Mouse (Mus musculus) lung, adult 2 months (tissue): ENCODE measurements around the gene Gkap1. TPM values are rescaled to one million over a fixed set of nuclear protein-coding genes. Genes with fewer than 3 reads are reported as not detected.

Experiments
- DNase-seq: peaks from one replicate; pipeline ENCODE4 v3.0.0; 2022
- H3K4me1 ChIP-seq: fragments of 200-500 bp; 2 replicates; pipeline ENCODE4 v1.6.1; 2011; ENCODE audit warnings: low read length; ENCODE audit not compliant: control insufficient read depth, insufficient read depth
- H3K4me3 ChIP-seq: fragments of 200-500 bp; replicated peaks from 2 replicates; pipeline ENCODE3; 2011; ENCODE audit warnings: low read depth, mild to moderate bottlenecking, control low read depth, low read length; ENCODE audit errors: extremely low read depth
- CTCF ChIP-seq: fragments of 200-500 bp; IDR thresholded peaks from 2 replicates; pipeline ENCODE4 v1.5.1; 2011; ENCODE audit warnings: mild to moderate bottlenecking, low read length, control low read depth; ENCODE audit not compliant: insufficient read depth
- POLR2A ChIP-seq: fragments of 200-500 bp; IDR thresholded peaks from 2 replicates; pipeline ENCODE4 v1.6.1; 2011; ENCODE audit warnings: low read depth, mild to moderate bottlenecking, control low read depth, low read length, borderline replicate concordance; ENCODE audit errors: extremely low read depth
- WGBS: fragments of 180-500 bp; shearing (Covaris S2); methylation state at CpG from one replicate; pipeline ENCODE4 v1.1.7; 2018; 5-methylcytosine and 5-hydroxymethylcytosine counted together
- polyA plus RNA-seq: library from polyadenylated mRNA; depleted of rRNA; stranded (reverse); fragments of >200 nt; gene quantifications from 2 replicates; pipeline ENCODE4 v1.2.3, GENCODE M21; 2012

Gene Gkap1
- polyA plus RNA-seq, 1 experiment, result 6.0 TPM

DNA sequence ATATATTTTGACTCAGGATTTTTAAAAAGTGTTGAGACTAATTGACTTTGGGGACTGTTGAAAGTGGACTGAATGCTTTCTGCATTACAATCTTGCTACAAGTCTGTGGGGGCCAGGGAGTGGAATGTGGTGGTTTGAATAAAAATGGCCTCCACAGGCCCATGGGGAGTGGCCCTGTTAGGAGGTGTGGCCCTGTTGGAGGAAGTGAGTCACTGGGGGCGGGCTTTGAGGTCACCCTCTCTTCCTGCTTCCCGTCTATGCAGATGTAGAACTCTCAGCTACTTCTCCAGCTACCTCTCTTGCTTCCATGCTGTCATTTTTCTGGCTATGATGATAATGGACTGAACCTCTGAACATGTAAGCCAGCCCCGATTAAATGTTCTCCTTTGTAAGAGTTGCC, 23.3 kb upstream of the Gkap1 start:
- TF ChIP-seq POLR2A (no peak), CTCF (no peak)
- DNase-seq, result no peak
- no peaks in the 10 kb centered on the region for H3K4me1 ChIP-seq
- H3K4me3 ChIP-seq, result no peak overlapping the region
- 79% methylated on average over 3 of the region's 3 CpGs for WGBS

DNA sequence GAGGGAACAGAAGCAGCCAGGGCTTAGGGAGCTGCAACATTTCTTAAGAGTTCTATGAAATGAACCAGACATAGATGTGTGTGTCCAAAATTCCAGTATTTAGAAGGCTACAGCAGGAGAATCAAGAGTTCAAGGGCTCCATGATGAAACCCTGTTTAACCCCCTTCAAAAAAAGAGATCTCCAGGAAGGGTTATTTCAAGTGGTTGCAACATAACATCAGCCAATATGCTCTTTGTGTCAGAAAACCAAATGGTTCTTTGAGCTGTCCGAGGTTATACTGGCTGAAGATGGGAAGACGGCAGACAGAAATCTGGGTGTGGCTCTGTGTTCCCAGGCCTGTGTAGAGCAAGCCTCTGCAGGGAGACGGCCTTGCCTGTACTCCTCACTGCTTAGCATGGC, 20.1 kb upstream of the Gkap1 start:
- Histone ChIP-seq H3K4me1 (no peaks in the 10 kb centered on the region), H3K4me3 (no peak overlapping the region)
- 75% methylated on average over 3 of the region's 3 CpGs for WGBS
- no peak for TF ChIP-seq POLR2A
- no peak for TF ChIP-seq CTCF
- no peak for DNase-seq

DNA sequence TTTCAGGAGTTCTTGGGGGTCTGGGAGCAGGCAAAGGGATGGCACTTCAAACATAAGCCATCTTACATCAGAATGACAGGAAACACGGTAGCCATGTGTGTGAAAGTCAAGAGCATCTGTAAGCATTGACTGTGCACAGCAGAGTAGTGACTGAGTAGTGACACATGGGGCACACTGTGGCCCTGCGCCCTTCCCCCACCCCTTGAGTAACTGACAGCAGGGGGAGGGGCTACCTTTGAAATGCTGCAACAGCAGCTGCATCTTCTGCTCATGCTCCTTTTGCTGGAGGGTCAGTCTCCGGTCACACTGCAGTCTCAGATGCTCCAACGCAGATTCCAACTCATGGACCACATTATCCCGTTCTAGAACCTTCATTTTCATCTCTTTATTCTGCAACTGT, 17.3 kb upstream of the Gkap1 start:
- 41% methylated on average over 5 of the region's 5 CpGs for WGBS
- no peak for DNase-seq
- TF ChIP-seq POLR2A (no peak), CTCF (no peak)
- no peak overlapping the region for H3K4me3 ChIP-seq
- H3K4me1 ChIP-seq, result no peaks in the 10 kb centered on the region

DNA sequence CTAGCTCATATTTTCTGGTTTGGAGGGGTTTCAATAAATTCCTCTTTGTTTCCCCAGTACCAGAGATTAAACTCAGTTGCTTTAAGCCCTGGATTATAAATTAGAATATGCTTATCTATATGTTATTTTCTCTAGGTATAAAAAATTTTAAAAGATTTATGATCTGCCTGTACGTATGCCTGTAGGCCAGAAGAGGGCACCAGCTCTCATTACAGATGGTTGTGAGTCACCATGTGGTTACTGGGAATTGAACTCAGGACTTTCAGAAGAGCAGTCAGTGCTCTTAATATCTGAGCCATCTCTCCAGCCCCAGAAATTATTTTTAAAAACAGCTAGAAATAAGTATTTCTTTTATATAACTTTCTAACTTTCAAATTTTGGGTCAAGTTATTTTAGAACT, 13.8 kb upstream of the Gkap1 start:
- Histone ChIP-seq H3K4me3 (no peak overlapping the region), H3K4me1 (no peaks in the 10 kb centered on the region)
- TF ChIP-seq CTCF (no peak), POLR2A (no peak)
- DNase-seq, result no peak
- 85% methylated on average over 1 of the region's 1 CpGs for WGBS

DNA sequence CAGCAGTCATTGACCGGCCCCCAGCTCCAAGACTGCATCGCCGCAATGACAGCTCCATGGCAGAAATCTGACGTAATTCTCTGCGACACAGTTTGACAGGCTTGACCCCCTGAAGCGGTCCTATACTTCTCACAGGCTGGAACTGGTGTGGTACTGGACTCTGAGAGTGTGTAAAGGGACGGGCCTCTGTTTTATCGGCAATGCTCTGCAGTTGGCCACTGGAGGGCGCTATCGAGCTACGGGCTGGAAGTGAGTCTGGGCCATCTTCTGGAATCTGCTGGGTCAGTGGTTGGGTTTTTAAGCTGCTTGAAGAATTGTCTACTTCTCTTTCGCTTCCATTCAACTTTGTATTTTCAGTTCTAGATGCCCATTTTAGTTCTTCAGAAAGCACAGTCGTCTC, 12.3 kb upstream of the Gkap1 start:
- DNase-seq, result peak; percentile 83
- WGBS, result 15% methylated on average over 13 of the region's 13 CpGs

DNA sequence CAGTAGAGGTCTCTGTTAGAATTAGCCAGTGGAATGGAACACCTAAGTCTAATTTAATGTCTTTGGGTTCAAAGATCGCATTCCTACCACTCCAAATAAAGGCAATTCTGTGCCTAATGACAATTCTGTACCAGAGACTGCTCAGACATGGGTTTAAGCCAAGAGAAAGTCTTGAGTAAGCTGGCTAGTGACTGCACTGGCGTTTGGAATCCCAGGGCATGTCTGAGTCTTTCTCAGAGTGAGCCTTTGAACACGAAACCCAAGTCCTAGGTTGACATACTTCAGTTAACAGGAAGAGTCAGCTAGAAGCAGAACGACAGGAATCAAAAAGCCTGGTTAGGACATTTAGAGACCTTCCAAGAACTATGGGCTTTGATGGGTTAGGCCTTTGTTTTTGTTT, 8.0 kb upstream of the Gkap1 start:
- no peak for TF ChIP-seq CTCF
- no peak for TF ChIP-seq POLR2A
- H3K4me1 ChIP-seq, result no peaks in the 10 kb centered on the region
- H3K4me3 ChIP-seq, result no peak overlapping the region
- WGBS, result 67% methylated on average over 4 of the region's 4 CpGs
- DNase-seq, result no peak

More for the DNA sequence above, 12.3 kb upstream of the Gkap1 start:
- H3K4me1 ChIP-seq, result no peaks in the 10 kb centered on the region
- TF ChIP-seq CTCF (peak; percentile 97), POLR2A (no peak)
- H3K4me3 ChIP-seq, result no peak overlapping the region

DNA sequence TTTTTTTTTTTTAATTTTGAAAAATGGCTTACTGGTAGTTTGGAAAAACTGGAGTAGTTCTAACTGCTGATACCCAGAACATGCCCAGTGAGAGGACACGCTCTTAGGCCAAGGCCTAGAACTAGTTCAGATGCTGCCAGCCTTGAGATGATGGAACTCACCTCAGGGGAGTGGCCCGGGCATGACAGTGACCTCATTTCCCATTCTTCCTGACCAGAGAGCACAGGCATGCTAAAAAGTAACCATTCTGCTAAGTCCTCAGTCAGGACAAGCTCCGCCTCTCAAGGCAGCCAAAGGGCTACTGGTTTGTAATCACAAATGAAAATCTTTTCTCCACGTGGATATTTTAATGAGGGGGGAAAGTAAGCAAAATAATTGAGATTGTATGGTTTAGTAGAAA, 6.4 kb upstream of the Gkap1 start:
- TF ChIP-seq CTCF, result no peak
- TF ChIP-seq POLR2A, result no peak
- H3K4me1 ChIP-seq, result no peaks in the 10 kb centered on the region
- DNase-seq, result no peak
- H3K4me3 ChIP-seq, result no peak overlapping the region
- WGBS, result 54% methylated on average over 4 of the region's 4 CpGs

DNA sequence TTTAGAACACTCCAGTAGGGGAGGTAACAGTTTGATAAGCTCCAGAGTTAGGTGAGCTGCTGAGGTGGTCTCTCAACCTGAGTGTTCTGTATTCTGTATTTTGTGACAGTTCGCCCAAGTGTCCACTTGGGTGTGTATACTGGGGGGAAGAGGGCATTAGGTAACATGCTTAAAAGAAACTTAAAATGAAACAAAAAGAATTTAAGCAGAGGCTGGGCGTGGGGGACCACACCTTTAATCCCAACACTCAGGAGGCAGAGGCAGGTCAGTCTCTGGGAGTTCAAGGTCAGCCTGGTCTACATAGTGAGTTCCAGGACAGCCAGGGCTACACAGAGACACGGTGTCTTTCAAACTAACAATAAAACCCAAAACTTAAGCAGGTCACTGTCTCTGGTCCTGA, 5.0 kb upstream of the Gkap1 start:
- no peak overlapping the region for H3K4me3 ChIP-seq
- no peaks in the 10 kb centered on the region for H3K4me1 ChIP-seq
- WGBS, result 85% methylated on average over 3 of the region's 3 CpGs
- DNase-seq, result no peak
- no peak for TF ChIP-seq POLR2A
- no peak for TF ChIP-seq CTCF

DNA sequence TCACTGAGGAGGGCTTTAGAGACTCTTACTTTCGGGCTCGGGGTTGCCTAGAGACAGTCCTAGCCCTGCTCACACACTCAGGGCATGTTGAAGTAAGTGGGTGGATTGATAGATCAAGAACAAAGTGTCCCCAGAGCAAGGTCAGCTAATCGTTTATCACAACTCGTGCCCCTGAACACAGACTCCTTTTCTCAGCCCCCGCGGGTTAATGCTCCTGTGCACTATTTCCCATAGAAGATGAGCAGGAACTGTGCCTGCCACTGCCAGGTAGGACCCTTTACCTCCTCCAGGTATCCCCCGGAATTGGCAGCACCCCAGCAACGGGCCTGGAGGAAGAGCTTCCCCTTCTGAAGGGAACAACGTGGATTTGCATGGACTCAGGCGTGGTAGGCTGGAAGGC, 757 bp upstream of the Gkap1 start:
- no peak for TF ChIP-seq POLR2A
- no peak for TF ChIP-seq CTCF
- Histone ChIP-seq H3K4me1 (peaks cover 6% of the 10 kb centered on the region), H3K4me3 (no peak overlapping the region)
- 75% methylated on average over 10 of the region's 10 CpGs for WGBS
- DNase-seq, result no peak

DNA sequence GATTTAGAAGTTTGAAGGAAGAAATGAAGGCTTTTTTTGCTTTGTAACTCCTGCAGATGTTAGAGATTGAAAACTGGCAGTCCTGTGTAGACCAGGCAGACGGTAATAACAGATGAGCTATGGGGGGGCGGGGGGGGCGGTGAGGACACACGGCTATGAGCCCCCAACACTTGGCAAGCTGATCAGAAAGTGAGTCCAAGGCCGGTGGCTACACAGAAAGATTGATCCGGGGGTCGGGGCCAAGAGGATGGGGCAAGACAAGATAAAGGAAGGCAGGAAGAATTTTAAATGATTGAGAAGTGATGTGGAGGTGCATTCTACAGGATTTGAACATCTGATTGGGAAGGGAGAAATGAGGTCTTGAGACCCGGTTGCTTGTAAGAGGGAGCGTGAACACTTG, 423 bp downstream of the Gkap1 start:
- Histone ChIP-seq H3K4me1 (peaks cover 6% of the 10 kb centered on the region), H3K4me3 (no peak overlapping the region)
- DNase-seq, result no peak
- WGBS, result 34% methylated on average over 9 of the region's 9 CpGs
- TF ChIP-seq CTCF, result no peak
- TF ChIP-seq POLR2A, result no peak
